Mouse (Mus musculus) neural tube, embryonic 11.5 days (tissue): Measurements from ENCODE around the gene Rtn3. TPM values are rescaled to one million over a fixed set of nuclear protein-coding genes. Genes with fewer than 3 reads are reported as not detected.

ENCODE experiments used
- ATAC-seq: fragments of 200-750 bp; cut with Nextera tagmentation; 2 replicates; pipeline ENCODE4 v1.8.0; 2017; ENCODE audit warnings: moderate number of reproducible peaks, mild to moderate bottlenecking, moderate TSS enrichment, moderate library complexity; ENCODE audit not compliant: insufficient read depth, low FRiP score, low TSS enrichment
- DNase-seq: peaks from one replicate; pipeline ENCODE4 v3.0.0-alpha.2; 2015; ENCODE audit warnings: low spot score
- H3K27ac ChIP-seq: fragments of 300-500 bp; sonication (generic); 2 replicates; pipeline ENCODE4 v1.5.1; 2014; ENCODE audit warnings: low read depth, mild to moderate bottlenecking, low read length
- H3K27me3 ChIP-seq: fragments of 300-500 bp; sonication (generic); 2 replicates; pipeline ENCODE4 v1.6.1; 2014; ENCODE audit warnings: mild to moderate bottlenecking, low read length, mixed read lengths; ENCODE audit not compliant: control insufficient read depth, insufficient read depth
- H3K36me3 ChIP-seq: fragments of 300-500 bp; sonication (generic); 2 replicates; pipeline ENCODE4 v1.6.1; 2014; ENCODE audit warnings: mild to moderate bottlenecking, low read length, moderate library complexity, mixed read lengths; ENCODE audit not compliant: control insufficient read depth, insufficient read depth
- H3K4me1 ChIP-seq: fragments of 300-500 bp; sonication (generic); 2 replicates; pipeline ENCODE4 v1.6.1; 2014; ENCODE audit warnings: low read length, mixed read lengths; ENCODE audit not compliant: control insufficient read depth, insufficient read depth
- H3K4me2 ChIP-seq: fragments of 300-500 bp; sonication (generic); 2 replicates; pipeline ENCODE4 v1.6.1; 2014; ENCODE audit warnings: low read depth, mild to moderate bottlenecking, moderate library complexity
- H3K4me3 ChIP-seq: fragments of 300-500 bp; sonication (generic); 2 replicates; pipeline ENCODE4 v1.5.1; 2014; ENCODE audit warnings: low read depth, low read length
- H3K9ac ChIP-seq: fragments of 300-500 bp; sonication (generic); 2 replicates; pipeline ENCODE4 v1.6.1; 2014; ENCODE audit warnings: mild to moderate bottlenecking, low read length
- H3K9me3 ChIP-seq: fragments of 300-500 bp; sonication (generic); 2 replicates; pipeline ENCODE4 v1.6.1; 2016; ENCODE audit warnings: low read length; ENCODE audit not compliant: control insufficient read depth
- WGBS: fragments of 180-500 bp; shearing (Covaris S2); extraction: QIAGEN DNeasy Blood & Tissue Kit; methylation state at CpG from one replicate; pipeline ENCODE4 v1.1.7; 2014; 5-methylcytosine and 5-hydroxymethylcytosine counted together
- microRNA-seq: library from miRNA; unstranded; fragments of <30 nt; microRNA quantifications from one replicate; pipeline ENCODE4, GENCODE M21; 2016
- polyA plus RNA-seq: library from polyadenylated mRNA; unstranded; fragments of >200 nt; fragmentation: Nextera tagmentation; extraction: Ambion mirVana; gene quantifications from 2 replicates; pipeline ENCODE4 v1.2.1, GENCODE M21; 2014

Gene Rtn3
- polyA plus RNA-seq, 1 experiment from 2014 or later = 255 TPM

GRCm38 (mm10) chr19:7388488-7388887 lies 94.6 kb downstream of the Rtn3 start:
- Histone ChIP-seq H3K4me3 (no peak overlapping the region), H3K27ac (no peak overlapping the region), H3K9me3 (no peaks in the 10 kb centered on the region; the same call in 1 of the 2 replicates), H3K4me2 (no peak overlapping the region), H3K27me3 (no peaks in the 10 kb centered on the region), H3K4me1 (peaks cover 6% of the 10 kb centered on the region), H3K9ac (no peak overlapping the region), H3K36me3 (no peaks in the 10 kb centered on the region)
- DNase-seq = no peak
- 81% methylated on average over 6 of the region's 6 CpGs for WGBS
- no peak for ATAC-seq

DNA sequence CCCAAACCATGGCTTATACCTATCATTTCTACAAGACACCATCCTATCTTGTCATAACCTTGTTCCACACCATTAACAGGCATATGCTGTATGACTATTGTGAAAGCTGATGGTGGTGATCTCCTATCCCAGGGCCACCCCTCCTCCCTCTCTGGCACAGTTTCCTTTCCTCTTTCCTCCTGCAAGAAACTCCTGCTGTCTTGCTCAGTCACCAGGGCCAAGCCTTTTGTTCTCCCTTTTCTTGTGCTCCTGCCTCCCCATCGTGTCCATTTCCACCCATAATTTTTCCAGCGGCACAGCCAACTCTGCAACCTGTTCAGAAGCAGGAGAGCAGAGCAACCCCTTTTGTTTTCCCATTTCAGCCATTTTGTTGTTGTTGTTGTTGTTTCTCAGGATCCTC lies 97.0 kb downstream of the Rtn3 start:
- Histone ChIP-seq H3K27me3 (no peaks in the 10 kb centered on the region), H3K4me2 (no peak overlapping the region), H3K27ac (no peak overlapping the region), H3K4me3 (no peak overlapping the region), H3K4me1 (peaks cover 15% of the 10 kb centered on the region), H3K36me3 (no peaks in the 10 kb centered on the region), H3K9ac (no peak overlapping the region), H3K9me3 (no peaks in the 10 kb centered on the region; the same call in 1 of the 2 replicates)
- ATAC-seq = no peak
- WGBS = 57% methylated on average over 2 of the region's 2 CpGs
- DNase-seq = no peak

- Histone ChIP-seq H3K9ac (peak within 1 kb of the TSS; percentile 88), H3K4me2 (peak within 1 kb of the TSS; percentile 84), H3K27me3 (no peaks in the 10 kb centered on the region), H3K4me1 (peaks cover 18% of the 10 kb centered on the region), H3K4me3 (peak within 1 kb of the TSS; percentile 85), H3K27ac (peak within 1 kb of the TSS; percentile 89), H3K36me3 (no peaks in the 10 kb centered on the region), H3K9me3 (no peaks in the 10 kb centered on the region; the same call in 1 of the 2 replicates)
- 1% methylated on average over 52 of the region's 52 CpGs for WGBS
- peak; percentile 99 for ATAC-seq
- peak; percentile 98 for DNase-seq
Measured at GRCm38 (mm10) chr19:7382903-7383865, 99.9 kb downstream of the Rtn3 start, which contains the start of gene Spindoc. Gene Spindoc (minus strand): TSS chr19:7382994.

DNA sequence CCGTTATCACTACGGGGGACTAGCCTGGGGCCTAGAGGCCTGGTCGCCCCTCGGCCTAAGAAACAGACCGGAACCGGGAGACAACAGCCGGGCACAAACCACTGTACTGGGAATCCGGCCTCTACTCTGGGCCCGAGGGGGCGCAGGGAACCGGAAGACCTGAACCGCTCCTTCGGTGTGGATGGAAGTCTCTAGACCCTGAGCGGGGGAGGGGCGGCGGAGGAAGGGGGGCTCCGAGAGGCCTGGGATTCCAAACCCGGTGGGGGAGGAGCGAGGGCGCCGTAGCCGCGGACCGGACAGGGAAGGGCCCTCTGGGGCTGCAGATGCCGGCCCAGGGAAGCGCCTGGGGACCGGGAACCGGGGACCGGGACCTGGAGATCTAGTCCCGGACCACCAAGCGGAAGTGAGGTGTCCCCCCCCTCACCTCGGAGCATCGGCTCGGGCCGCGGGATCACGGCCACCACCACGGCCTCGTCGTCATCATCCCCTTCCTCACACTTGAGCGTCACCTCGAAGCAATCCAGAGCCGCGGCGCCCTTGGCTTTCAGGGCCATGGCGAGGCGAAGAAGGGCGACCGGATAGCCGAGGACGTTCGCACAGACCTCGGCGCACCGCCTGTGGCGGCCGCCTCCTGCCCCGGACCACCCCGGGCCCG lies 100.7 kb downstream of the Rtn3 start:
- peaks cover 18% of the 10 kb centered on the region for H3K4me1 ChIP-seq
- peak; percentile 77 for DNase-seq
- no peaks in the 10 kb centered on the region for H3K27me3 ChIP-seq
- H3K27ac ChIP-seq = peak overlapping the region; percentile 89
- H3K36me3 ChIP-seq = no peaks in the 10 kb centered on the region
- ATAC-seq = peak; percentile 63
- H3K9ac ChIP-seq = peak overlapping the region; percentile 88
- peak overlapping the region; percentile 84 for H3K4me2 ChIP-seq
- under 1% methylated on average over 42 of the region's 60 CpGs for WGBS
- H3K9me3 ChIP-seq = no peaks in the 10 kb centered on the region; the same call in 1 of the 2 replicates
- H3K4me3 ChIP-seq = peak overlapping the region; percentile 85

- Histone ChIP-seq H3K27me3 (no peaks in the 10 kb centered on the region), H3K36me3 (no peaks in the 10 kb centered on the region), H3K27ac (peak overlapping the region; percentile 89), H3K4me3 (peak overlapping the region; percentile 85), H3K9me3 (no peaks in the 10 kb centered on the region; the same call in 1 of the 2 replicates), H3K4me1 (peaks cover 18% of the 10 kb centered on the region), H3K4me2 (peak overlapping the region; percentile 84), H3K9ac (peak overlapping the region; percentile 88)
- DNase-seq (no peak), ATAC-seq (no peak)
- under 1% methylated on average over 8 of the region's 8 CpGs for WGBS
Measured at GRCm38 (mm10) chr19:7381906-7382247, 101.2 kb downstream of the Rtn3 start.

GRCm38 (mm10) chr19:7377639-7378038 lies 105.4 kb downstream of the Rtn3 start:
- DNase-seq = no peak
- Histone ChIP-seq H3K9ac (no peak overlapping the region), H3K4me1 (peaks cover 12% of the 10 kb centered on the region), H3K4me2 (no peak overlapping the region), H3K36me3 (peaks cover 13% of the 10 kb centered on the region), H3K4me3 (no peak overlapping the region), H3K27ac (no peak overlapping the region), H3K27me3 (no peaks in the 10 kb centered on the region), H3K9me3 (no peaks in the 10 kb centered on the region)
- no peak for ATAC-seq
- 83% methylated on average over 2 of the region's 2 CpGs for WGBS

Small RNA genes lying within 50 kb of the gene (microRNA-seq; reads per million reads assigned to microRNA genes)
- 2.6 reads per million, percentile 2 among the genes with 10 or more reads in this experiment for gene Mir6991

Other genes with a start within 250 kb of the Rtn3 start
- gene Naa40, start 242.1 kb downstream of the Rtn3 start, polyA plus RNA-seq = 83.5 and 90.4 TPM in 2 replicates
- gene Rcor2, start 216.0 kb downstream of the Rtn3 start, polyA plus RNA-seq = 34.9 and 36.8 TPM in 2 replicates
- gene Mark2, start 141.4 kb downstream of the Rtn3 start, polyA plus RNA-seq = 49.6 and 58.4 TPM in 2 replicates
- gene Spindoc, start 100.3 kb downstream of the Rtn3 start, polyA plus RNA-seq = 25.6 and 35.1 TPM in 2 replicates
- 15.1 and 16.3 TPM in 2 replicates for gene 2700081O15Rik, start 65.7 kb downstream of the Rtn3 start, polyA plus RNA-seq
- gene Atl3, start 10.8 kb upstream of the Rtn3 start, polyA plus RNA-seq = 7.4 and 9.5 TPM in 2 replicates
- gene Pla2g16, start 74.2 kb upstream of the Rtn3 start, polyA plus RNA-seq = 3.4 and 5.0 TPM in 2 replicates
- gene Lgals12, start 123.9 kb upstream of the Rtn3 start, polyA plus RNA-seq = not detected in 2 replicates
- not detected in 2 replicates for gene Hrasls5, start 129.3 kb upstream of the Rtn3 start, polyA plus RNA-seq
- gene Slc22a19, start 228.0 kb upstream of the Rtn3 start, polyA plus RNA-seq = not detected in 2 replicates